Mouse (Mus musculus) liver, embryonic 16.5 days (tissue): ENCODE results near the gene Mta3. TPM values are rescaled to one million over a fixed set of nuclear protein-coding genes. Genes with fewer than 3 reads are reported as not detected.

Experiments used
- ATAC-seq: fragments of 200-750 bp; cut with Nextera tagmentation; 2 replicates; pipeline ENCODE4 v1.8.0; 2017; ENCODE audit warnings: low read depth, mild to moderate bottlenecking, moderate number of reproducible peaks, moderate library complexity
- H3K27ac ChIP-seq: fragments of 300-500 bp; sonication (generic); 2 replicates; pipeline ENCODE4 v1.5.1; 2014; ENCODE audit warnings: mild to moderate bottlenecking, low read length
- H3K27me3 ChIP-seq: fragments of 300-500 bp; sonication (generic); 2 replicates; pipeline ENCODE4 v1.6.1; 2014; ENCODE audit warnings: low read depth, low read length, mixed read lengths; ENCODE audit not compliant: control insufficient read depth, insufficient read depth
- H3K36me3 ChIP-seq: fragments of 300-500 bp; sonication (generic); 2 replicates; pipeline ENCODE4 v1.6.1; 2014; ENCODE audit warnings: mild to moderate bottlenecking; ENCODE audit not compliant: control insufficient read depth, insufficient read depth
- H3K4me1 ChIP-seq: fragments of 300-500 bp; sonication (generic); 2 replicates; pipeline ENCODE4 v1.6.1; 2014; ENCODE audit warnings: low read depth, low read length, mixed read lengths; ENCODE audit not compliant: control insufficient read depth
- H3K4me2 ChIP-seq: fragments of 300-500 bp; sonication (generic); 2 replicates; pipeline ENCODE4 v1.6.1; 2014; ENCODE audit warnings: low read depth, low read length, mixed read lengths
- H3K4me3 ChIP-seq: fragments of 300-500 bp; sonication (generic); 2 replicates; pipeline ENCODE4 v1.5.1; 2014; ENCODE audit warnings: low read depth, mild to moderate bottlenecking, low read length
- H3K9ac ChIP-seq: fragments of 300-500 bp; sonication (generic); 2 replicates; pipeline ENCODE4 v1.6.1; 2014; ENCODE audit warnings: low read depth, low read length
- H3K9me3 ChIP-seq: fragments of 300-500 bp; sonication (generic); replicated peaks from 2 replicates; pipeline ENCODE4 v1.6.1; 2016; ENCODE audit warnings: low read length; ENCODE audit not compliant: control insufficient read depth
- WGBS: fragments of 180-500 bp; shearing (Covaris S2); extraction: QIAGEN DNeasy Blood & Tissue Kit; methylation state at CpG from one replicate; pipeline ENCODE4 v1.1.7; 2014; ENCODE audit not compliant: insufficient replicate concordance; 5-methylcytosine and 5-hydroxymethylcytosine counted together
- polyA plus RNA-seq: library from polyadenylated mRNA; unstranded; fragments of >200 nt; fragmentation: Nextera tagmentation; extraction: Ambion mirVana; gene quantifications from 2 replicates; pipeline ENCODE4 v1.2.1, GENCODE M21; 2015

The Mta3 gene
- polyA plus RNA-seq, 1 experiment from 2014 or later = 35.6 TPM

DNA sequence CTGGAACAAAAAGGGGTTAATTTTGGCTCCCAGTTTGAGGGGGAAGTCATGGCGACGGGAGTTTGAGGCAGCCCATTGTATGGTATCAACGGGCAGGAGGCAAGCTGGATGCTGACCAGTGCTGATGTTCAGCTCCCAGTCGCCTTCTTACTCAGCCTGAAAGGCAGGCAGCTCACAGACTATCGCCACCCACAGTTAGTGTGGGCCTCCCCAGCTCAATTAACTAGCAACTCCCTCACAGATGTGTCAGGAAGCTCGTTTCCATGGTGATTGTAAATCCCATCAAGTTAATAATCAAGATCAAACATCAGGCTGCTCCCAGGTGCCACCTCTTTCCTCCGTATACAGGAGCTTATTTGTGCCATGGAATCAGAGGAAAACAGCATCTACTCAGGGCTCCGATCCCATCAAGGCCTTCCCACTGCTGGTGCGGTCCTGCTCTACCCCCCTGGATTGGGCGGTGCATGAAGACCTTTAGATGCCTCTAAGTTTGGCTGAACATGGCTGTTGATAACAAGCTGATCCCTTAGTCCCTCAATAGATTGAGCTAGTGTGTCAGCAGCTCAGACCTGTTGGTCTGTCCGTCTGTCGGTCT lies 143.2 kb downstream of the Mta3 start:
- no peak overlapping the region for H3K4me2 ChIP-seq
- H3K27me3 ChIP-seq = no peaks in the 10 kb centered on the region
- H3K4me3 ChIP-seq = no peak overlapping the region
- H3K36me3 ChIP-seq = no peaks in the 10 kb centered on the region
- no peaks in the 10 kb centered on the region for H3K9me3 ChIP-seq
- no peak overlapping the region; the same call in 1 of the 2 replicates for H3K9ac ChIP-seq
- no peak overlapping the region for H3K27ac ChIP-seq
- ATAC-seq = no peak
- 63% methylated on average over 12 of the region's 12 CpGs for WGBS
- H3K4me1 ChIP-seq = peaks cover 20% of the 10 kb centered on the region

DNA sequence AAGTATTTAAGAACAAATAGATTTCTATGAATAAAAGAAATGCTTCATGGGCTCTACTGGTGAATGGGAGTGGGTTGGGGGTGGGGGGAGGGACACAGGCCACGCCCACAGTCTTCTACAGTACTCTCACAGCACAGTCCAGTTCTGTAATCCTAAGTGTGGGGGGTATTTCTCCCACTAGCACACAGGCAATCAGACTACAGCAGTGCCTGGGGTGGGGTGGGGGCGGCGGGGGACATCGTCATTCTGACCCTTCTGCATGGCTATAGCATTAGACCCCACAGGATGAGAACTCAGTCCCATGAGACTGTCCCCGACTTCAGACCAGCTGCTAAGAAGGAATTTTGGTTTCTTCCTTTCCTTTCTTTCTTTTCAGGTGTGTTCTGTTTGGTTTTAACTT lies 143.8 kb downstream of the Mta3 start:
- Histone ChIP-seq H3K27me3 (no peaks in the 10 kb centered on the region), H3K4me2 (no peak overlapping the region), H3K4me1 (peaks cover 24% of the 10 kb centered on the region), H3K36me3 (no peaks in the 10 kb centered on the region), H3K9me3 (no peaks in the 10 kb centered on the region), H3K27ac (no peak overlapping the region), H3K9ac (no peak overlapping the region), H3K4me3 (no peak overlapping the region)
- WGBS = 55% methylated on average over 5 of the region's 5 CpGs
- no peak for ATAC-seq

DNA sequence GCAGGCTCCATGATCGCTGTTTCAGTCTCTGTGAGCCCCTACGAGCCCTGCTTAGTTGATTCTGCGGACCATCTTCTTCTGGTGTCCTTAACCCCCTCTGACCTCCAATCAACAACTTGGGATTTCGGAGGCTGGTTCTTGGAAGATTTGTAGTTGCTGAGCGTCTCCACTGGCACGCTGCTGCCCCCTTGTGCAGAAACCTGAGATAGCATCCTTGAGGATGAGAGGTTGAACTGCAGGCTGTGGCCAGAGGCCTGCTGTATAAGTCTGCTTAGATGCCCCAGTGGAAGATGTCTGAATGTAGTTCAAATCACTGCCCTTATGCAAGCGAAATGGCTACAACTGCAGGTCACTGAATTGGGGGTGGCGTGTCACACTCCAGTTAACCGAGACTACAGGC lies 144.5 kb downstream of the Mta3 start:
- WGBS = 12% methylated on average over 9 of the region's 9 CpGs
- Histone ChIP-seq H3K4me3 (no peak overlapping the region), H3K36me3 (no peaks in the 10 kb centered on the region), H3K27ac (no peak overlapping the region), H3K4me2 (no peak overlapping the region), H3K9ac (no peak overlapping the region), H3K4me1 (peaks cover 24% of the 10 kb centered on the region), H3K27me3 (no peaks in the 10 kb centered on the region), H3K9me3 (no peaks in the 10 kb centered on the region)
- no peak for ATAC-seq

GRCm38 (mm10) chr17:83850864-83851263 lies 144.9 kb downstream of the Mta3 start:
- 65% methylated on average over 5 of the region's 5 CpGs for WGBS
- H3K4me2 ChIP-seq = no peak overlapping the region
- ATAC-seq = no peak
- no peak overlapping the region for H3K4me3 ChIP-seq
- no peaks in the 10 kb centered on the region for H3K9me3 ChIP-seq
- H3K27me3 ChIP-seq = no peaks in the 10 kb centered on the region
- H3K4me1 ChIP-seq = peaks cover 24% of the 10 kb centered on the region
- no peaks in the 10 kb centered on the region for H3K36me3 ChIP-seq
- no peak overlapping the region for H3K9ac ChIP-seq
- no peak overlapping the region for H3K27ac ChIP-seq

GRCm38 (mm10) chr17:83853831-83854230 lies 147.9 kb downstream of the Mta3 start:
- peak overlapping the region; percentile 58 for H3K4me2 ChIP-seq

GRCm38 (mm10) chr17:83854284-83854918 lies 148.4 kb downstream of the Mta3 start:
- peak; percentile 80 for ATAC-seq
- H3K9ac ChIP-seq = peak overlapping the region; percentile 47
- no peaks in the 10 kb centered on the region for H3K9me3 ChIP-seq
- H3K36me3 ChIP-seq = no peaks in the 10 kb centered on the region
- no peaks in the 10 kb centered on the region for H3K27me3 ChIP-seq
- peaks cover 29% of the 10 kb centered on the region for H3K4me1 ChIP-seq
- H3K4me2 ChIP-seq = peak overlapping the region; percentile 58
- 31% methylated on average over 12 of the region's 12 CpGs for WGBS
- H3K4me3 ChIP-seq = peak overlapping the region; percentile 43
- no peak overlapping the region for H3K27ac ChIP-seq

More at GRCm38 (mm10) chr17:83853831-83854230, 147.9 kb downstream of the Mta3 start:
- Histone ChIP-seq H3K27ac (no peak overlapping the region), H3K9me3 (no peaks in the 10 kb centered on the region), H3K4me3 (peak overlapping the region; percentile 43), H3K36me3 (no peaks in the 10 kb centered on the region), H3K9ac (peak overlapping the region; percentile 47), H3K4me1 (peaks cover 31% of the 10 kb centered on the region), H3K27me3 (no peaks in the 10 kb centered on the region)
- ATAC-seq = no peak
- WGBS = 38% methylated on average over 3 of the region's 3 CpGs

- Histone ChIP-seq H3K4me2 (peak overlapping the region; percentile 33), H3K27ac (peak overlapping the region; percentile 82), H3K27me3 (peaks cover 4% of the 10 kb centered on the region; the same call in 1 of the 2 replicates), H3K4me3 (no peak overlapping the region), H3K4me1 (peaks cover 36% of the 10 kb centered on the region), H3K9ac (no peak overlapping the region), H3K9me3 (no peaks in the 10 kb centered on the region), H3K36me3 (no peaks in the 10 kb centered on the region)
- 24% methylated on average over 7 of the region's 7 CpGs for WGBS
- peak; percentile 62 for ATAC-seq
Measured at GRCm38 (mm10) chr17:83858413-83858812, 152.4 kb downstream of the Mta3 start.

- Histone ChIP-seq H3K27me3 (peaks cover 4% of the 10 kb centered on the region; the same call in 1 of the 2 replicates), H3K27ac (no peak overlapping the region), H3K9ac (no peak overlapping the region), H3K9me3 (no peaks in the 10 kb centered on the region), H3K4me3 (no peak overlapping the region), H3K36me3 (no peaks in the 10 kb centered on the region), H3K4me1 (peaks cover 29% of the 10 kb centered on the region), H3K4me2 (no peak overlapping the region)
- ATAC-seq = no peak
- WGBS = 84% methylated on average over 4 of the region's 4 CpGs
Measured at GRCm38 (mm10) chr17:83859639-83860038, 153.7 kb downstream of the Mta3 start.

DNA sequence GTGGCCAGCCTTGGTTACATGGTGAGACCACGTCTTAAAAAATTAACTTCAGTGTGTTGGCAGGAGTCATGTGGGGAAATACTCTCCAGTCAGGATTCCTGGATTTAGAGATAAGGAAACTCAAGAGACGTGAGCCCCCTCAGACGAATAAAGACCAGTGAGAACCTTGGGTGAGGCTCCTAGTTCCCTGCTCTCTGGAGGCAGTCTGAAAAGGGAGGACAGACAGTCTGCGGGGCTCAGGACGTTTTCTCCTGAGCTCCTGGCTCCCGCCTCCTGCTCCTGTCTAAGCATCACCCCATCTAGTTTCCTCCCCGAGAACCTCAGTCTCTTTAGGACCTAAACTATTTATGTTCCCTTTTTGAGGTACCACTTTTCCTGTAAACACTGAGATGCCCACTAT lies 154.3 kb downstream of the Mta3 start:
- no peak overlapping the region for H3K27ac ChIP-seq
- no peak overlapping the region for H3K4me2 ChIP-seq
- WGBS = 41% methylated on average over 7 of the region's 7 CpGs
- H3K9me3 ChIP-seq = no peaks in the 10 kb centered on the region
- no peak for ATAC-seq
- peaks cover 29% of the 10 kb centered on the region for H3K4me1 ChIP-seq
- H3K4me3 ChIP-seq = no peak overlapping the region
- H3K9ac ChIP-seq = no peak overlapping the region
- H3K36me3 ChIP-seq = no peaks in the 10 kb centered on the region
- H3K27me3 ChIP-seq = peaks cover 4% of the 10 kb centered on the region; the same call in 1 of the 2 replicates
